Mouse (Mus musculus): Measurements from ENCODE around the gene Reln. TPM values are rescaled to one million over a fixed set of nuclear protein-coding genes. Genes with fewer than 3 reads are reported as not detected.
A peak's percentile ranks its signal among the peaks of the same experiment; 100 is the strongest.

The Reln gene
- total RNA-seq (2021), result 10 to 100 TPM; 11.0 to 13.5 TPM
- long read RNA-seq, experiment 1, partial matches to known transcripts, result 5 of 6 reads
- long read RNA-seq, experiment 1, other reads (novel, unspliced or antisense), result 1 of 6 reads
- long read RNA-seq, experiment 2, partial matches to known transcripts, result 2 of 4 reads
- long read RNA-seq, experiment 2, other reads (novel, unspliced or antisense), result 1 of 4 reads

DNA sequence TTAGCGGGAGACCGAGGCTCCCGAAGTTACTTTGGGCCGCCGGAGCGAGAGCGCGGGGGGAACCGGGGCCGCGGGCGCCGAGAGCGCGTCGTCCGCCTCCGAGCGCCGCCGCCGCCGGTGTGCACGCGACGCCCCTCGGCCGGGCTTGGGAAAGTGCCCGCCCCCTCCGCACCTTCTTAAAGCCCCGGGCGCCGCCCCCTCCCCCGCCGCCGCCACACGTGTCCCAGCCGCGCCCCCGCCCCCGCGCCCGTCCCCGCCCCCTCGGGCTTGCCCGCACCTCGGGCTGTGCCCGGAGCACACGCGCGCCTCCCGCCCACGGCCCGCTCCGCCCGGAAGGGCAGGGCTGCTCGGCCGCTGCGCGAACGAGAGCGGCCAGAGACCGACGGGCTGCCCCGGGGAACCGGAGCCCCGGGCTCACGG is at the start of gene Reln:
Gene Reln (minus strand): TSS at position 147 of the 420 bp plus-strand sequence.
- DNase-seq (ENCODE audit: low spot score in 2 of 2), result peak; percentile 25 to 29

- no peak for DNase-seq (ENCODE audit: low spot score in 2 of 2)
These were observed 44.0 kb upstream of the Reln start for GRCm38 (mm10) chr5:22388502-22388901.

DNA sequence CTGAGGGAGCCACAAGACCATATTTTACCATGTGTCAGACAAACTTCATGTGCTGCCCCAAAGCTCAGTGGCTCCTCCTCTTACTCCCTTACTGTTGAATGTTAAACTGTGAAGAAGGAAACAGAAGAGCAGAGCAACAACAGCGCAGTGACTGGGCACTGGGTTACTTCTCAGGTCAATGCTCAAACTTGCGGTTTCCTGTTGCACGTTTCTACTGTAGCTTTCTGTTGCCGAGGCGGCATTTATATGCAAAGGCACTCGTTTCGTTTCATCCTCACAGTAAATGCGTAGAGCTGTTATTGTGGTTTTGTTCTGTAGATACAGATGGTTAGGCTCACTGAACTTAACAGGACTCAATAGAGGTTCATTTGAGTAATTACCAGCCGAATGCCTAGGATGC is 16.0 kb upstream of the Reln start:
- DNase-seq (ENCODE audit: low spot score in 2 of 2), result no peak

- no peak for DNase-seq (ENCODE audit: low spot score in 2 of 2)
These were observed 3.9 kb upstream of the Reln start for GRCm38 (mm10) chr5:22348412-22348811.

DNA sequence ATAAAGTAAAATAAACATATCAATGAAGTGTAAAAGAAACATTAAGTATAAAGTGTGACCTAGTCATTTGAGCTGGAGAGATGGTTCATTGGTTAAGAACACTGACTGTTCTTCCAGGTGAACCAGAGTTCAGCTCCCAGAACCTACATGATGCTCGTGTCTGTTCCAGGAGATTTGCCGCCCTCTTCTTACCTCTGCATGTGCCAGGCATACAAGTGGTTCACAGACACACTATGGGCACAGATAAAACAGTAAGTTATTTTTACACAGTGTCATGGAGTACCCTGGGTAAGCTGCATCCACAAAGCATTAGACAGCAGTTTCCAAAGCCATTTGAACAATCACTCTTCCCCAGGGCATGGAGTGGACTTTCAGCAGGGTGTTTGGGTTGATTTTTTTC is 3.2 kb upstream of the Reln start:
- no peak for DNase-seq (ENCODE audit: low spot score in 2 of 2)

- DNase-seq (ENCODE audit: low spot score in 2 of 2), result no peak
These were observed 1.6 kb upstream of the Reln start for GRCm38 (mm10) chr5:22345894-22346635.

DNA sequence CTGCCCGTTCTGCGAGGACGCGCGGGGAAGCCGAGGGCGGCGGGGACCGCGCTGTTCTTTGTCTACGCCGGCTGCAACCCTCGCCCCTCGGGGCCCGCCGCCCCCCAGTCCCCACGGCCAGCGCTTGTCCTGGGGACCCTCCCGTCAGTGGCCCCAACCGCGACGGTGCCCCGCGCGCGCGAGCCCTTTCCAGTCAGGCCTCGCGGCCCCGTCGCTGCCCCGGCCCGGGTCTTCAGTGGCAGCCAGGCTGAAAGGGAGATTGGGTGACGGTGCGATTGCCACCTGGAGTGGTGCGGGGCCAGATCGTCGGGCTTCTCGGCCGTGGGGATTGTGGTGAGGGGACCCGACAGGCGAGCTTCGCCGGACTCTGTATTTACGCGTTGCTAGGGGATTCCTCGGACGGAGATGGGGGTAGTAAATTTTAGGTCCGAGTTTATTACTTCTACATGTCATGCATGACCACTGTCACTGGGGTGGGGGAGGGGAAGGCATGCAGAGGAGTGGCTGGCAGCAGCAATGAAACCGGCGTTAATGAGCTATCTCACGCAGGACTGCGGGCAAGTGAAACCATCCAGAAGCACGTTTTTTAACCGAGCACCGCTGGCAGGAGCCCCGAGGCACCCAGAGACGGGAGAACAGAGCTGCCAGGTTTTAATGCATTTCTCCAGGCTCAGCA is 612 bp upstream of the Reln start:
- DNase-seq (ENCODE audit: low spot score in 2 of 2), result peak in 1 of 2 experiments; percentile 14

DNA sequence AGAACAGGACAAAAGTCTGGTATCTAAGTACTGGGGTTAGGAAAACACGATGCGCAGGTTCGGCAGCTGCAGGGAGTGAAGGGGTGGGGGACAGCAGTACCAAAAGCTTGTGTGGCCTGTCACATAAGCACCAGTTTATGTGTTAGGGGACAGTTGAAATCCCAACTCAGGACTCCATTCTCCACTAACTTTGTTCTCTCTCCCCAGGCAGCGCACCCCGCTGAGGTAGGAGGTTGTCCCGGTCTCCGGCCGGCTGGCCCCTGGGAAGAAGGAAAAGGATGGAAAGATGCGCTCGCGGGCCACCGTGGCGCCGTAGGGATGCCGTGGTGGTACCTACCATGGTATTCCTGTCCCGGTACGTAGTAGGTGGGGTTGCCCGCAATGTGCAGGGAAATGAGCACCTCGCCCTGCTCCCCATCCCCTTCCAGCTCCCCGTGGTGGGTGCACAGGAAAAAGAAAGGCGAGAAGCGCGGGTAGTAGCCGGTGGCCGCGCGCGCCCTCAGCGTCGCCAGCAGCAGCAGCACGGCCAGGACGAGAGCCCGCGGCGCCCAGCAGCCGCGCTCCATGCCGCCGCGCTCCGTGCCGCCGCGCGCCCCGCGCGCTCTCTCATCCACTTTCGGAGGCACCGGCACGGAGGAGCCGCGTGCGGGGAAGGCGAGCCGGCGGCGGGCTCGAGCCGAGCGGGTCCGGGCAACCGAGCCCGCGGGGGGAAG is 503 bp downstream of the Reln start:
- no peak for DNase-seq (ENCODE audit: low spot score in 2 of 2)

- no peak for DNase-seq (ENCODE audit: low spot score in 2 of 2)
These were observed 1.0 kb downstream of the Reln start for GRCm38 (mm10) chr5:22343536-22343842.

- no peak for DNase-seq (ENCODE audit: low spot score in 2 of 2)
These were observed 2.0 kb downstream of the Reln start for GRCm38 (mm10) chr5:22342461-22342860.

- DNase-seq (ENCODE audit: low spot score in 2 of 2), result no peak
These were observed 3.5 kb downstream of the Reln start for GRCm38 (mm10) chr5:22340991-22341390.

DNA sequence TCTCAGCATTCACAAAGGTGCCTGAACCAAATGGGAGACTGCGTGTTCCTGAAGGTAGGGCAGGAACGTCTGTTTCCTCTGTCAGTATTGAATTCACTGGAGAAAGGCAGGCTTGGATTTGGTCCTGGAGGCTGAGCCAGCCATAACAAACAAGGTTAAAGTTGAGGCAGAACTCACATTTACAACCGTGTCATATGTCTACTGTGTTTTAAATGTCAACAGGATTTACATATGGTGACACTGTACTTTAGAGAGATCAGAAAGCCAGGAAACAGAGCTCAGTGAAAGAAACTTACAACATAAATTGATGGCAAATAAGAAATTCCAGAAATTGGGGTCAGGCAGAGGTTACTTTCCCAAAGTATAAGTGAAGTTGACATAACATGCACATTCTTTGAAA is 9.1 kb downstream of the Reln start:
- DNase-seq (ENCODE audit: low spot score in 2 of 2), result no peak

GRCm38 (mm10) chr5:22330802-22331201 is 13.7 kb downstream of the Reln start:
- DNase-seq (ENCODE audit: low spot score in 2 of 2), result no peak

- no peak for DNase-seq (ENCODE audit: low spot score in 2 of 2)
These were observed 15.8 kb downstream of the Reln start for GRCm38 (mm10) chr5:22328431-22329359.

- DNase-seq (ENCODE audit: low spot score in 2 of 2), result no peak
These were observed 17.3 kb downstream of the Reln start for GRCm38 (mm10) chr5:22327170-22327569.

DNA sequence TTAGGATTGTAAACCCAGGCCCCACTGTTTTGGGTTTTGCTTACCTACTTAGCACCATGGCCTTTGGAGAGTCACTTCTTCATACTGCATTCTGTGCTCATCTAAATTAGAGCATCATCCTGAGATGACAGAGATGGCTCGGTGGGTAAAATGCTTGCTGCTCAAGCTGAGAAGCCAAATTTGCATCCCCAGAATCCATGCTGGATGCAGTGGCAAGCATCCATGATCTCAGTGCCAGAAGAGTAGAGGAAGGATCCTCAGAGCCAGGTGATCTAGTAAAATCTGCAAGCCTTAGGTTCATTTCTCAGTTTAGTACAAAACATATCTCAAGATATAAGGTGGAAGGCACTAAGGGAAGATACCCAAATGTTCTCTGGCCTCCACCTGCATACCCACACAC is 20.7 kb downstream of the Reln start:
- DNase-seq (ENCODE audit: low spot score in 2 of 2), result no peak

DNA sequence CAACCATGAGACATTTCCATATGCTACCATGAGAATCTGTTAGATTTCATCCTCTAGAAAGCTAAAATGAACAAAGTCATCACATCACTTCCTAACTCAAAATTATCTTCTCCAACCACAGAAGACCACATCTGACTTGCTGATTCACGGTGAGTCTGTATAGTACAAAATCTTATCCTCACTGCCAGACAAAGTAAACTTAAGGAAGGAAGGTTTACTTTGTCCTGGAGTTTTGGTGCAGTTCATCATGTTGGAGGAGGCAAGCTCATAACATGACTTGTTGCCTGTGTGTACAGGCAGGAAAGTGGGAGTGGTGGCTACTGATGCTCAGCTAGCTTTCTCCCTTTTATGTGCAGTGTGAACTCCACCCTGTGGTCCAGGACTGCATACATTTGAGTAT is 26.7 kb downstream of the Reln start:
- DNase-seq (ENCODE audit: low spot score in 2 of 2), result no peak

DNA sequence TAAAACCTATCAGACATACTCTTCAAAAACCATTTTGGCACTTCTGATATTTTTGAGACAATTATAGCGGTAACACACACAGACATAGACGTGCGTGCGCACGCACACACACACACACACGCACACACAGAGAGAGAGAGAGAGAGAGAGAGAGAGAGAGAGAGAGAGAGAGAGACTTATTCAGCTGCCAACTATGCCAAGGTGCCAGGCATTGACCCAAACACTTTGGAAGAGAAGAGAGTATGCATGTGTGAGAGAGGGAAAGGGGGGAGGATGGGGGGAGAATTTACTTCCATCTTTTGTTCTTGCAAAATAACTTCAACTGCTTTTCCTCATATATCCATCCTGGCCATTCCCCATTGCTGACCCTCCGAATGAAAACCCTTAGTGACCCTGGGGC is 28.0 kb downstream of the Reln start:
- no peak for DNase-seq (ENCODE audit: low spot score in 2 of 2)

DNA sequence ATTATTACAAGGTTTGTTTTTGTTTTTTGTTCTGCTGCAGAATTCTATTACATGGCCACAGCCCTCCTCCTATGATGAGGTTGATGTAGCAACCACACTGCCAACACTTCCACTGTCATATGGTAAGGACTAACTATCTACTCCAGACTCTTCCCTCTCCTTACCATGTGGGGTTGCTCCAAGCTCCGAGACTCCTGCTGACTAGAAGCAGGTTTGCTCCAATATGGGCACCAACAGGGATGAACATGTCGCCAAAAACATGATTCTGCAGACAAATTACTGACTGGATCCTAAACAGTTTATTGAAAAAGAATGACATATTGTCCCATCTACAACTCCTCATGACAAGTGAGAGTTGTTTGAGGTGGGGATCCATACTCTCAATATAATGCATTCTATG is 28.5 kb downstream of the Reln start:
- DNase-seq (ENCODE audit: low spot score in 2 of 2), result no peak

DNA sequence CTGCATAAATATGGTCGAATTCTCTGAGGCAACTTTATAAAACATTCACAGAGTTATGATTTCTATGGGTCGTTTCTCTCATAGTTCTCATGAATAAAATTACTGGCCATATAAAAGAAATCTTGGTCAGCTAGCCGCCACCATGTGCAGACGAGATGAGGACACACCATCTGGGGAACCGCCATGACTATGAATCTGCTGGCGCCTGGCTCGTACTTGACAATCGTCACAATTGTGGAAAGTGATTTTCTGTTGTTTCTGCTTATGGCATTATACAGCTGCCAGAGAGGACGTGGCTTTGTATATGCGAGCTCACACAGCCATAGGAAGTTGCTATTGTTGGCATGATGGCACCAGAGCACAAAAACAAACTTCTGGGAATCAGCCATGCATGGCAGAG is 31.5 kb downstream of the Reln start:
- no peak for DNase-seq (ENCODE audit: low spot score in 2 of 2)

DNA sequence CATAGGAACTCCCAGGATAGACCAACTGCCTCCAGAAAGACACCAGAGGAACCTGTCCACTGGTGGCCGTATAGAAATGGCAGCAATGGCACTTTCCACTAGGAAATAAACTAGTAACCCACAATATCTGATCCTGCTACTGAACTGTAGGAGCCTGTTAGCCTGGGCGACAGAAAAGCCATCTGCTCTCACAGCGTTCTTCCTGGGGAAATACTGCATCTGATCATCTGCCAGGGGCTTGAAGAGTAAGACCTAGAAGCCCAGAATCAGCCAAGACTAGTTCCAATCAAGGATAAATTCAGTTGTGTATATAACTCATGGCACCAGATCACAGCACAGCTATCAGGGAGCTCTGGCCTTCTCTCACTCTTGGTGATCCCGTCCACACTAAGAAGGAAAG is 33.5 kb downstream of the Reln start:
- no peak for DNase-seq (ENCODE audit: low spot score in 2 of 2)
